Mouse (Mus musculus) ES-Bruce4 (cell line): Measurements from ENCODE around the gene Cope.

Experiments
- EP300 ChIP-seq: IDR thresholded peaks from 2 replicates; pipeline ENCODE4 v1.6.1; 2011; ENCODE audit warnings: low read depth, low read length; ENCODE audit not compliant: insufficient read depth
- POLR2A ChIP-seq: IDR thresholded peaks from one replicate; pipeline ENCODE4 v1.8.1; 2011; ENCODE audit warnings: low read length; ENCODE audit not compliant: insufficient read depth

DNA sequence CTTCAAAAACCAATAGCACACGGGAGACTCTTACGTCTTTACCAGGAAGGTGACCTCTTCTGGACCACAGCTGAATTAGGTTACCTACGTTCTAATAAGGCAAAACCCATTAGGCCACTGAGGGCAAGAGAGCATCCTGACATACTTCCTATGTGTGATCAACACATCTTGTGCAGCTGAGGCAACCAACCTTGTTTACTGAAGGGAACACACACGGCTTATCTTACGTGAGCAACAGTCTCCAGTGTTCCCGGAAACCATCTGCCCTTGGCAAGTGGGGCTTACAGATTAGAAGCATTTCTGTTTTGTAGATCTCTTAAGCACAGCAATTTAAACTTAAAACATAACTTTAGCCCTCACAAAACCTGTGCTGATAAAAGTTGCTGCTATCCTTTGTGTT, 25.2 kb downstream of the Cope start:
- TF ChIP-seq POLR2A (no peak), EP300 (no peak)
